Mouse (Mus musculus): ENCODE results near the gene Cir1. TPM values are rescaled to one million over a fixed set of nuclear protein-coding genes. Genes with fewer than 3 reads are reported as not detected.

Cir1 gene
- total and polyA plus RNA-seq, 3 experiments: 3.8 to 14.3 (median 5.2) TPM

GRCm38 (mm10) chr2:73263794-73264610, 48.5 kb downstream of the Cir1 start:
- dilution Hi-C loops (cut with MboI; ENCODE audit: extremely low pct_ligation_motif_present, extremely low pct_unique_long_range_greater_than_20kb, low sequenced_read_pairs): no loop called here
- H3K4me3 ChIP-seq (replicated peaks in 1 of 3; ENCODE audit: low read depth in 2 of 3, low read length in 2 of 3, poor library complexity in 1 of 3): no peak overlapping the region
- no peaks in the 10 kb centered on the region for H3K4me1 ChIP-seq (ENCODE audit: control insufficient read depth in 1 of 2, insufficient read depth in 2 of 2)
- no peak overlapping the region for H3K9ac ChIP-seq (ENCODE audit: insufficient read depth, low read depth)
- H3K79me2 ChIP-seq (replicated peaks; ENCODE audit: control insufficient read depth, extremely low read depth, insufficient read depth, poor library complexity, severe bottlenecking): no peaks in the 10 kb centered on the region
- no peak overlapping the region for H3K27ac ChIP-seq (ENCODE audit: insufficient read depth, low read depth)
- no peaks in the 10 kb centered on the region for H3K36me3 ChIP-seq (replicated peaks in 1 of 2; ENCODE audit: control insufficient read depth in 1 of 2, insufficient read depth in 1 of 2, low read length in 1 of 2)
- TF ChIP-seq ZKSCAN1 (IDR thresholded peaks at IDR 0.05; ENCODE audit: borderline replicate concordance, low read depth, low read length) (no peak), ZNF384 (IDR thresholded peaks at IDR 0.05; ENCODE audit: low read depth, low read length) (no peak), MAFK (IDR thresholded peaks at IDR 0.05; ENCODE audit: insufficient replicate concordance, low read length) (no peak), ZMIZ1 (IDR thresholded peaks at IDR 0.05; ENCODE audit: low read depth, low read length) (no peak), JUND (conservative IDR thresholded peaks at IDR 0.05; ENCODE audit: low read depth, low read length) (no peak), MAX (IDR thresholded peaks at IDR 0.05; ENCODE audit: low read length) (no peak), SMC3 (IDR thresholded peaks at IDR 0.05; ENCODE audit: low read depth, low read length) (no peak), RCOR1 (conservative IDR thresholded peaks at IDR 0.05; ENCODE audit: low read depth, low read length) (no peak), ELF1 (IDR thresholded peaks at IDR 0.05; ENCODE audit: low read depth, low read length) (no peak)
- H3K9me3 ChIP-seq (replicated peaks; ENCODE audit: low read length): peaks cover 3% of the 10 kb centered on the region
- no peak overlapping the region for H3K4me2 ChIP-seq (ENCODE audit: insufficient read depth, low read depth, poor library complexity, severe bottlenecking)
- no peak for DNase-seq (ENCODE audit: extremely low read depth)
- H3K27me3 ChIP-seq (replicated peaks): no peaks in the 10 kb centered on the region
- in situ Hi-C loops (cut with MboI; ENCODE audit: low pct_ligation_motif_present, low pct_unique_long_range_greater_than_20kb, low sequenced_read_pairs): loop anchor here (10.0 kb wide), 1 partner anchor 49 kb away; the partner anchor contains the start of gene Ola1

GRCm38 (mm10) chr2:73263172-73263765, 49.2 kb downstream of the Cir1 start:
- Histone ChIP-seq H3K9me3 (replicated peaks; ENCODE audit: low read length) (peaks cover 3% of the 10 kb centered on the region), H3K4me3 (replicated peaks in 1 of 3; ENCODE audit: low read depth in 2 of 3, low read length in 2 of 3, poor library complexity in 1 of 3) (no peak overlapping the region), H3K27me3 (replicated peaks) (no peaks in the 10 kb centered on the region), H3K9ac (ENCODE audit: insufficient read depth, low read depth) (no peak overlapping the region), H3K36me3 (replicated peaks in 1 of 2; ENCODE audit: control insufficient read depth in 1 of 2, insufficient read depth in 1 of 2, low read length in 1 of 2) (no peaks in the 10 kb centered on the region), H3K4me1 (ENCODE audit: control insufficient read depth in 1 of 2, insufficient read depth in 2 of 2) (no peaks in the 10 kb centered on the region), H3K4me2 (ENCODE audit: insufficient read depth, low read depth, poor library complexity, severe bottlenecking) (no peak overlapping the region), H3K79me2 (replicated peaks; ENCODE audit: control insufficient read depth, extremely low read depth, insufficient read depth, poor library complexity, severe bottlenecking) (no peaks in the 10 kb centered on the region), H3K27ac (ENCODE audit: insufficient read depth, low read depth) (no peak overlapping the region)
- in situ Hi-C loops (cut with MboI; ENCODE audit: low pct_ligation_motif_present, low pct_unique_long_range_greater_than_20kb, low sequenced_read_pairs) (loop anchor here (10.0 kb wide), 1 partner anchor 48 kb away; the partner anchor contains the start of gene Ola1), dilution Hi-C loops (cut with MboI; ENCODE audit: extremely low pct_ligation_motif_present, extremely low pct_unique_long_range_greater_than_20kb, low sequenced_read_pairs) (no loop called here)
- no peak for DNase-seq (ENCODE audit: extremely low read depth)
- TF ChIP-seq MEF2A (IDR thresholded peaks at IDR 0.05; ENCODE audit: borderline replicate concordance, low read depth, low read length) (no peak), IRF4 (IDR thresholded peaks at IDR 0.05; ENCODE audit: low read depth, low read length) (no peak), USF2 (conservative IDR thresholded peaks at IDR 0.05; ENCODE audit: low read depth, low read length) (no peak), MAZ (IDR thresholded peaks at IDR 0.05; ENCODE audit: low read depth, low read length) (no peak), ZMIZ1 (IDR thresholded peaks at IDR 0.05; ENCODE audit: low read depth, low read length) (no peak)

All from CH12.LX (cell line).